Mouse (Mus musculus): ENCODE results near the gene Ift20.
"Not testable (repeated sequence)": the region's sequence is repeated elsewhere in the genome, so short reads cannot be mapped to it uniquely, and the experiment has no call there.

Gene Ift20

GRCm38 (mm10) chr11:78568827-78569226 lies 32.7 kb downstream of the Ift20 start:
- DNase-seq = no peak

DNA sequence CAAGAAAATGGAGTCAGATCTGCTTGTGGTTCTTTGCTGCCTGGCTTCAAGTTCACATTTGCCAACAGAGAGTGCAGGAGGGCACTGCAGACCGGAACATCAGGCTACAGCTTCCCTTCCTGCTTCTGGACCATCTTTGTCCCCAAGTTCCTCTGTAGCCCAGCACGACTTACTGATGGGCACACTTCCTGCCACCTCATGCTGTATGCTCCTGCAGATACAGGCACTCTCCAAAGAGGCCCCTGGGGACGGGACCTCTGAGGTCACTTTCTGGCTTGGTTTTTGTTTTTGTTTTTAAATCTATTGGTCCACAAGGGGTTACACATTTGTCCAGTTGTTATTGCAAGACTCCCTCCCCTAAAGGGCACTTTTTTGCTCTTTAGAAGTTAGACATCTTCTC lies 33.6 kb downstream of the Ift20 start:
- DNase-seq = no peak

DNA sequence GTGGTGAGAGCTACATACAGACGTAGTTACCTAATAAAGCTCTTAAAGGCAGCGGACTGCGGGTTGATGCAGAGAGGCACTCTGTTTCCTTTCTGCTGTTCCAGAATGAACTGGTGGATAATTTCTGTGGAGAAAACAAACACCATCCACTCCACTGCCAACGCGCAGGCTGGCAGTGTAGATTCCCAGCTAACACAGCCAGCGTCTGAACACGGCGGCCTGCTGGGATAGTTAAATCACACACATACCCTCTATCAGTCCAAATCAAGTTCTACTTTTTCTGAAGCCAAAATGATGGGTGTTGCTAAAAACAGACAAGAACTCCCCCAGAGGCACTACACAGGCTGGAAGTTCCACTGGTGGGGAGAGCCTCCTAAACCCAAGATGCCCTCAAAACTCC lies 35.3 kb downstream of the Ift20 start:
- DNase-seq = peak; percentile 19

DNA sequence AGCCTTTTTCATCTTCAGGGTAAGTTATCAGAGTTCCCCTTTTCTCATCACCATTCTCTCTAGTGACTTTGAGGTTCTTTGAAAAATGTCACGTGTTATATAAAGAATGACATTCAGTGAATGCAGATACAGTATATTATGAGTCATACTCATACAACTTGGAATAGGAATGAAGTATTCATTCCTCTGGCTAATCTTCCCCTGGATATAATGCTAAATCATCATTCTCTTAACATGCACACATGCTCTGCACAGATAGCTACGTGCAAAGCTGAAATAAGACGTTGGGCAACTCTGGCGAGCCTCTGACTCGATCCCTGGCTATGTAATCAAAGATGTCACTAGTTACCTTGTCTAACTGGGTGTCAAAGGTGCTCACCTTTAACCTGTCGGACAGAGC lies 35.7 kb downstream of the Ift20 start:
- DNase-seq = no peak

DNA sequence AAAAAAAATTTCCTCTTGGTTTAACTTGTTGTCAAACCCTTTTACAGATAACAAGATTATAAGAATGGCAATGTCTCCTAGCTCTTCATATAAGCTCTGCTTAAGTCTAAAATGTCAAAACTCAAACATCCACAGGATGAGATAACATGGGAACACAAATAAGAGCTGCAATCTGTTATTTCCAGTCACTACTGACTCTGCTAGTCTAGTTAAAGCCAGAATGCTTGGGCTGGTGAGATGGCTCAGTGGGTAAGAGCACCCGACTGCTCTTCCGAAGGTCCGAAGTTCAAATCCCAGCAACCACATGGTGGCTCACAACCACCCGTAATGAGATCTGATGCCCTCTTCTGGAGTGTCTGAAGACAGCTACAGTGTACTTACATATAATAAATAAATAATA lies 37.9 kb downstream of the Ift20 start:
- not testable (repeated sequence) for DNase-seq

DNA sequence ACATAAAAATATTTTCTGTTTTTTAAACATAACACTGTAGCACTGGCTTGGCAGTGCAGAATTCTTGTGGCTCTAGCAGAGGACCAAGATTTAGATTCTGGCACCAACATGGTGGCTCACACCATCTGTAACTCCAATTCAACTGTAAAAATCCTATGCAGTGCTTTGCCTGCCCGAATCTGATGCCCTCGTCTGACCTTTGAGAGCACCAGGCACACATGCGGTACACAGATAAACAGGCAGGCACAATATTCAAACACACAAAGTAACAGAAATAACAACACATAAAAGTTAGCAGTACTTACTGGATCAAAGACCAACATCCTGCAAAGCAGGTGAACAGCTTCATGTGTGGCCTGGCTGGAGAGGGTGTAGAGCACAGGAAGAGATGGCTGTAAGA lies 38.4 kb downstream of the Ift20 start:
- no peak for DNase-seq

DNA sequence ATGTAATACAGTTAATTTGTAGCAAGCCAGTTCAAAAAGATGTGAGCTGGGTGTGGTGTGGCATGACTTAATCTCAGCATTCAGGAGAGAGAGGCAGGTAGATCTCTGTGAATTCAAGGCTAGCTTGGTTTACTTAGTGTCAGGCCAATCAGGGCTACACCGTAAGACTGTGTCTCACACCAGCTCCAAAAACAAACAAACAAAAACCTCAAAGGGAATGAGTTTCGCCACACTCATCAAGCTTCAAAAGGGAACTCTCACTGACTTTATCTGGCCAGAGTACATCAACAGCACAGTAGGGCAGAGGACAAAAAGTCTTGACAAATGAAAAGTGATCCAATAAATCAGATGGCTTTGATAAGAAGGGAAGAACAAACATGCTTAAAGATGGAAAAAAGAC lies 38.8 kb downstream of the Ift20 start:
- DNase-seq = no peak

GRCm38 (mm10) chr11:78582848-78583247 lies 46.7 kb downstream of the Ift20 start:
- no peak for DNase-seq

DNA sequence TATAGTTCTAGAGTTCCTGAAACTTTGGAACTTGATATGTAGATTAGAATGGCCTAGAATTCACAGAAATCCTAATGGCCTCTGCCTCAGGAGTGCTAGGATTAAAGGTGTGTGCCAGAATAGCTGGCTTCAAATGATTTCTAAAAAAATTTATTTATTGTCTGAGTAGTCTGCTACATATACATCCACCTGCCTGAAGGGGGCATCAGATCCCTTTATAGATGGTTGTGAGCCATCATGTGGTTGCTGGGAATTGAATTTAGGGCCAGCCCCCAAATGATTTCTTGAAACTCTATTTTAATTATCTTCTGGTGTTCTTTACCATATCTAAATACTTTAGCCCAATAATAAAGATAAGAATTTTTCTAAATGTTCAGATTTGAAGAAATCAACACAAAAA lies 49.9 kb downstream of the Ift20 start:
- DNase-seq = no peak

- DNase-seq = not testable (repeated sequence)
Measured at GRCm38 (mm10) chr11:78587677-78588076, 51.5 kb downstream of the Ift20 start.
